Mouse (Mus musculus): ENCODE results near the gene Hist1h4i. TPM values are rescaled to one million over a fixed set of nuclear protein-coding genes. Genes with fewer than 3 reads are reported as not detected.
"Not testable (repeated sequence)": the region's sequence is repeated elsewhere in the genome, so short reads cannot be mapped to it uniquely, and the experiment has no call there.

The Hist1h4i gene
- polyA plus RNA-seq, 1 experiment from 2014 or later = 43.9 TPM

DNA sequence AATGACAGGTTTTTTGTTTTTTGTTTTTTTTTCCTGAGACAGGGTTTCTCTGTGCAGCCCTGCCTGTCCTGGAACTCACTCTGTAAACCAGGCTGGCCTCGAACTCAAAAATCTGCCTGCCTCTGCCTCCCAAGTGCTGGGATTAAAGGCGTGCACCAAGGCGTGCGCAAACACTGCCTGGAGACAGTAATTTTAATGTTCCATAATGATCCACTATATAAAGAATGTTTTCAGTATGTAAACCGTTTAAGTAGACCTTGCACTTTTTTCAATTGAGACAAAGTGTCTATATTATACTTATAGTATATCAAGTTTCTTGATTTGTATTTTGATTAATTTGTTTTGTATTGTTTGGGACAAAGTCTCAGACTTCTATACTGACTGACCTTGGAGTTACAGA, 1.8 kb downstream of the Hist1h4i start:
- no peak overlapping the region; the same call in 1 of the 2 replicates for H3K27ac ChIP-seq (ENCODE audit: low read depth, low read length)
- no peaks in the 10 kb centered on the region for H3K36me3 ChIP-seq (ENCODE audit: control insufficient read depth, insufficient read depth, low read length)
- DNase-seq (ENCODE audit: low spot score, missing footprints) (no peak), ATAC-seq (ENCODE audit: low FRiP score) (no peak)
- no peaks in the 10 kb centered on the region for H3K9me3 ChIP-seq (ENCODE audit: control insufficient read depth, low read length)
- 68% methylated on average over 5 of the region's 5 CpGs for WGBS
- no peak overlapping the region; the same call in 1 of the 2 replicates for H3K9ac ChIP-seq (ENCODE audit: low read length)
- H3K4me3 ChIP-seq (ENCODE audit: low read depth, low read length) = no peak overlapping the region
- no peaks in the 10 kb centered on the region for H3K27me3 ChIP-seq (ENCODE audit: control insufficient read depth, insufficient read depth, low read length)
- H3K4me1 ChIP-seq (ENCODE audit: control insufficient read depth, insufficient read depth, low read length) = peaks cover 16% of the 10 kb centered on the region
- no peak overlapping the region; the same call in 1 of the 2 replicates for H3K4me2 ChIP-seq

DNA sequence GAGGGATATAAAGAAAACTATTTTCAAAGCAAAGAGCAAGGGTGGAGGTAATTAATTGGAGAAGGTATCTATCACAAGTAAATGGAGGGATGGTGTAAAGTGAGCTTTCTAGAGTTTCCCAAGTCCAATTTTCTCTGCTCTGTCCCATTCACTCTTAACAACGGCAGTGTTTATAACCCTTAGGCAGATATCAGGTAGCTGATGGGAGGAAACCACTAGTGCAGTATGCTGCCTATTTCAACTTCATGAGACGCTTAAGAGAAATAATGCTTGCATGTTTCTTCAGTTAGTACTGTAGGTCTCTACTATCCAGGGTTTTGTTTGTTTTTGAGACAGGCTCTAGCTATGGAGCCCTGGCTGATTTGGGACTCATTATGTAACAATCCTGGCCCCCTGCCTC, 3.7 kb downstream of the Hist1h4i start:
- Histone ChIP-seq H3K36me3 (ENCODE audit: control insufficient read depth, insufficient read depth, low read length) (no peaks in the 10 kb centered on the region), H3K4me2 (peak overlapping the region; percentile 6; the same call in 1 of the 2 replicates), H3K27ac (ENCODE audit: low read depth, low read length) (0 out of 2 replicates have a peak overlapping the region, but pooled peaks have one; percentile 51), H3K27me3 (ENCODE audit: control insufficient read depth, insufficient read depth, low read length) (no peaks in the 10 kb centered on the region), H3K4me3 (ENCODE audit: low read depth, low read length) (no peak overlapping the region), H3K9ac (ENCODE audit: low read length) (no peak overlapping the region; the same call in 1 of the 2 replicates), H3K4me1 (ENCODE audit: control insufficient read depth, insufficient read depth, low read length) (peaks cover 16% of the 10 kb centered on the region), H3K9me3 (ENCODE audit: control insufficient read depth, low read length) (no peaks in the 10 kb centered on the region)
- DNase-seq (ENCODE audit: low spot score, missing footprints) (peak; percentile 82), ATAC-seq (ENCODE audit: low FRiP score) (no peak)
- WGBS = 77% methylated on average over 2 of the region's 2 CpGs

DNA sequence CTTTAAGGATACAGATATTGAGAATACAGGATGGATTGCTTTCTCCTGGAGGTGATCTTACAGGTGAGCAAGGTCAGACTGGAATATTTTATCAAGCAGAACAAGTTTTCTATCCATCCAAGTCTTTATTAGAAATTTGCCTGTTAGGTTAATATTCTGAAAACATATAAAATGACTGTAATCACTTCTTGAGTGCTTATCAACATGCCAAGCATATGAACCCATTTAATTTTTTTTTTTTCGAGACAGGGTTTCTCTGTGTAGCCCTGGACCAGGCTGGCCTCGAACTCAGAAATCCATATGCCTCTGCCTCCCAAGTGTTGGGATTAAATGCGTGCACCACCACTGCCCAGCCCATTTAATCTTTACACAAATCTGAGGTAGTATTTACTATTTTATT, 4.2 kb downstream of the Hist1h4i start:
- Histone ChIP-seq H3K27ac (ENCODE audit: low read depth, low read length) (peak overlapping the region; percentile 93), H3K9ac (ENCODE audit: low read length) (peak overlapping the region; percentile 73; the same call in 1 of the 2 replicates), H3K36me3 (ENCODE audit: control insufficient read depth, insufficient read depth, low read length) (no peaks in the 10 kb centered on the region), H3K4me3 (ENCODE audit: low read depth, low read length) (peak overlapping the region; percentile 36; the same call in 1 of the 2 replicates), H3K4me1 (ENCODE audit: control insufficient read depth, insufficient read depth, low read length) (peaks cover 14% of the 10 kb centered on the region), H3K4me2 (peak overlapping the region; percentile 68), H3K27me3 (ENCODE audit: control insufficient read depth, insufficient read depth, low read length) (no peaks in the 10 kb centered on the region), H3K9me3 (ENCODE audit: control insufficient read depth, low read length) (no peaks in the 10 kb centered on the region)
- ATAC-seq (ENCODE audit: low FRiP score) (no peak), DNase-seq (ENCODE audit: low spot score, missing footprints) (peak; percentile 87)
- 62% methylated on average over 3 of the region's 3 CpGs for WGBS

DNA sequence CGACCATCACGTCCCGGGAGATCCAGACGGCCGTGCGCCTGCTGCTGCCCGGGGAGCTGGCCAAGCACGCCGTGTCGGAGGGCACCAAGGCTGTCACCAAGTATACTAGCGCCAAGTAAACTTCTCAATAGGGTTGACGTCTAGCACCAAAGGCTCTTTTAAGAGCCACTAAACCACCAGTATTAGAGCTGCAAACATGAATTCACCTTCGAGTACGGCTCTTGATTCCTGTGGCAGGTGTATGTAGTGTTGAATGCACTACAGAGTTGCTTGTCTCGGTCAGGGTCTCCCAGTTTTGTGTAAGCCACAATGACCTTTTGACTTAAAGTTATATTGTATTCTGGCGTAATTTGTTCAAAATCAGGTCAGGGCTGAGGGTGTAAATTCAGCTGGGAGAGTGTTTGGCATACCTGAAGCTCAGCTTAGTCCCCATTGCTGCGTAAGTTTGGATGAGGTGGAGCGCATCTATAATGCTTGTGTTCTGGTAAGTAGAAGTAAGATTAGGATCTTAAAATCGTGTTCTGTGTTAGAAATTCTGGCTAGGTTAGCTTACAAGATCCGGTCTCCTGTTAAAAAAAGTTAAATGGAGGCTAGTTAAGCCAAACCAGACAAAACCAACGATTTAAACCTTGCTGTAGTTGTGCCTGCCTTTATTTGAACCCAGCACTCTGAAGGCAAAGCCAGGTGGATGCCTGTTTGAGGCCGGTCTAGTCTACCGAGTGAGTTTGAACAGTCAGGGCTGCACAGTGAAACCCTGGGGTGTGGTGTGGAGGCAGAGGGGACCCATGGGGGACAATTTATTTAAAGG, 4.8 kb downstream of the Hist1h4i start:
- no peaks in the 10 kb centered on the region for H3K9me3 ChIP-seq (ENCODE audit: control insufficient read depth, low read length)
- peak overlapping the region; percentile 36 for H3K4me3 ChIP-seq (ENCODE audit: low read depth, low read length)
- H3K36me3 ChIP-seq (ENCODE audit: control insufficient read depth, insufficient read depth, low read length) = no peaks in the 10 kb centered on the region
- no peaks in the 10 kb centered on the region for H3K27me3 ChIP-seq (ENCODE audit: control insufficient read depth, insufficient read depth, low read length)
- ATAC-seq (ENCODE audit: low FRiP score) (peak; percentile 2; the same call in 1 of the 2 replicates), DNase-seq (ENCODE audit: low spot score, missing footprints) (peak; percentile 97)
- 3% methylated on average over 18 of the region's 23 CpGs for WGBS
- peaks cover 14% of the 10 kb centered on the region for H3K4me1 ChIP-seq (ENCODE audit: control insufficient read depth, insufficient read depth, low read length)
- peak overlapping the region; percentile 93 for H3K27ac ChIP-seq (ENCODE audit: low read depth, low read length)
- peak overlapping the region; percentile 73 for H3K9ac ChIP-seq (ENCODE audit: low read length)
- peak overlapping the region; percentile 68 for H3K4me2 ChIP-seq

DNA sequence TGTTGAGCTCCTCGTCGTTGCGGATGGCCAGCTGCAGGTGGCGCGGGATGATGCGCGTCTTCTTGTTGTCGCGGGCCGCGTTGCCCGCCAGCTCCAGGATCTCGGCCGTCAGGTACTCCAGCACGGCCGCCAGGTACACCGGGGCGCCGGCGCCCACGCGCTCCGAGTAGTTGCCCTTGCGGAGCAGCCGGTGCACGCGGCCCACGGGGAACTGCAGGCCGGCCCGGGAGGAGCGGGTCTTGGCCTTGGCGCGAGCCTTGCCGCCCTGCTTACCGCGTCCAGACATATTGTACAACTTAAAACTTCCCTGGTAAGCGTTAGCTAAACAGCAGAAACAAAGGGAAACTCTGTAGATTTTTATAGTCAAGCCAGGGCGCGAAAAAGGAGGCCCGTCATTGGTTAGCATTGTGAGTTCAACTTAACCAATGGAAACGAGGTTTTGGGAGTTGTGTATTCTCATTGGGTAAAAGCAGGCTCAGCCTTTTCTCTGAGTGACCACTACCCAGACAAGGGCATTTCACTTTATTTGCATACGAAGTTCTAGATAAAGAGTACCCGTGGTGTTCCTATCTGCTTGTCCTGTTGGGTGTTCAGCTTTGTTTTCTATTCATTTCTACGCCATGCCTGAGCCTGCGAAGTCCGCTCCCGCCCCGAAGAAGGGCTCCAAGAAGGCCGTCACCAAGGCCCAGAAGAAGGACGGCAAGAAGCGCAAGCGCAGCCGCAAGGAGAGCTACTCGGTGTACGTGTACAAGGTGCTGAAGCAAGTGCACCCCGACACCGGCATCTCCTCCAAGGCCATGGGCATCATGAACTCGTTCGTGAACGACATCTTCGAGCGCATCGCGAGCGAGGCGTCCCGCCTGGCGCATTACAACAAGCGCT, 5.7 kb downstream of the Hist1h4i start, which contains the start of the genes Hist1h2ah and Hist1h2bk:
Gene Hist1h2ah (minus strand): TSS at position 302 of the 882 bp plus-strand sequence.
Gene Hist1h2bk (plus strand): TSS at position 604 of the 882 bp plus-strand sequence.
- H3K36me3 ChIP-seq (ENCODE audit: control insufficient read depth, insufficient read depth, low read length); H3K27me3 ChIP-seq (ENCODE audit: control insufficient read depth, insufficient read depth, low read length); H3K9me3 ChIP-seq (ENCODE audit: control insufficient read depth, low read length): not testable (repeated sequence)
- Histone ChIP-seq H3K4me2 (peak within 1 kb of the TSS; percentile 68), H3K9ac (ENCODE audit: low read length) (peak within 1 kb of the TSS; percentile 86), H3K4me3 (ENCODE audit: low read depth, low read length) (peak within 1 kb of the TSS; percentile 38), H3K27ac (ENCODE audit: low read depth, low read length) (peak within 1 kb of the TSS; percentile 93), H3K4me1 (ENCODE audit: control insufficient read depth, insufficient read depth, low read length) (peaks cover 14% of the 10 kb centered on the region)
- under 1% methylated on average over 20 of the region's 69 CpGs for WGBS
- peak; percentile 98 for ATAC-seq (ENCODE audit: low FRiP score)
- DNase-seq (ENCODE audit: low spot score, missing footprints) = peak; percentile 98

DNA sequence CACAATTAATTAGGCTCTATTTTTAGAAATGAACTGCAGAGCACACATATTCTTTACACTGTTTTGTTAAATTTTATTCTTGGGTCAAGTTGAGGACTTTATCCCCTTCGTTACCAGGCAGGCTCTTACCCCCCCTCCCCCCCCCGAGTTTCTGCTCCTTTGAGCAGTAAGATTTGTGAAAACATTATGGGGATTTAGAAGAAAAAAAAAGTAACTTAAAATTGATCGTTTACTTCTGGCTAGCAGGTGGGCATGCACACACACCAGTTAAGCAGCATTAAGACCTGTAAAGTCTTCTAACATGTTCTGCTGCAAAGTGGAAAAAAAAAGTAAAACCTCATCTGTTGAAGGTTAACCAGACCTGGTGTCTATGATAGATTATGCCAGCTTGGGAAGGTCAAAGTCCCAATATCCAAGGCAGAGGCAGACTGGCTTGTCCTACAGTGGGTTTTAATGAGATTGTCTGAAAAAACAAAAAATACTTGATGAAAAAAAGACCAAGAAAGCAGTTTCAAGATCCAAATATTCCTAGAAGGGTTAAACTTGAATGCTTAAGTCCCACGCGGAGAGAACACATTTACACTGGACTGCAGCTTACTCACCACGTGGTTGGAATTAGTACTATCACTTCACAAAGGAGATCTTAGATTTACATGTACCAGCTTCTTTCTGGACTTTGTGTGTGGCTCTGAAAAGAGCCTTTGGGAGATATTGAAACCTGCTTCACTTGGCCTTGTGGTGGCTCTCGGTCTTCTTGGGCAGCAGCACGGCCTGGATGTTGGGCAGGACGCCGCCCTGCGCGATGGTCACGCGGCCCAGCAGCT, 6.5 kb downstream of the Hist1h4i start:
- under 1% methylated on average over 12 of the region's 14 CpGs for WGBS
- H3K36me3 ChIP-seq (ENCODE audit: control insufficient read depth, insufficient read depth, low read length) = no peaks in the 10 kb centered on the region
- peak overlapping the region; percentile 83 for H3K27ac ChIP-seq (ENCODE audit: low read depth, low read length)
- no peaks in the 10 kb centered on the region for H3K9me3 ChIP-seq (ENCODE audit: control insufficient read depth, low read length)
- peak overlapping the region; percentile 38 for H3K4me3 ChIP-seq (ENCODE audit: low read depth, low read length)
- peak overlapping the region; percentile 86 for H3K9ac ChIP-seq (ENCODE audit: low read length)
- no peaks in the 10 kb centered on the region for H3K27me3 ChIP-seq (ENCODE audit: control insufficient read depth, insufficient read depth, low read length)
- ATAC-seq (ENCODE audit: low FRiP score) (peak; percentile 3; the same call in 1 of the 2 replicates), DNase-seq (ENCODE audit: low spot score, missing footprints) (peak; percentile 92)
- peak overlapping the region; percentile 65 for H3K4me2 ChIP-seq
- H3K4me1 ChIP-seq (ENCODE audit: control insufficient read depth, insufficient read depth, low read length) = peaks cover 11% of the 10 kb centered on the region

DNA sequence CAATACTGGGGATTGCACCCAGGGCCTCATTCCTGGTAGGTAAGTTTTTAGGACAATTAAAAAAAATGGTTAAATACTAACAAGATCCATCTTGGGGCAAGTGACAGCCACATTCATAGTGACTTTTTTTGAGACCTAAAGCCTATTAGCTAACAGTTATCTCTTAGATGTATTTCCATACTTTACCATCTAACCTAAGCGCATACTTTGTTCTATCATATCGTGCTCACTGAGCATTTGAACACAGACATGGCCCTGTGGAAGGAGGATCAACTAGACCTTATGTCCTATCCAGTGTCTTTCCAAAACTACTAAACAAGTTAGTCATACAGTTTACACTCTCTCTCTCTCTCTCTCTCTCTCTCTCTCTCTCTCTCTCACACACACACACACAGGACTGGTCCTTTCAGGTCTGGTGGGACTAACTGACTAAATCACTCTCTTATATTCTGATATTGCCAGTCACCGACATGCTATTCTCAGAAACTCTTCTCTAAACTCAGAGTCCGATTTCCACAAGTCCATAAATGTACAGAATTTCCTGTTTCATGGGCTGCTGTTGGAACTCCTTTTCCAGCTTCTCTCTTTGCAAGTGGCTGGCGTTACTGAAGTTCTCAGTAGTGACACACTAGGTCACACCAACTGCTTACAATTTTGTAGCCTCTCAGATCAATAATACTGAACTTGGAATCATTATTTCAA, 7.3 kb downstream of the Hist1h4i start:
- Histone ChIP-seq H3K4me1 (ENCODE audit: control insufficient read depth, insufficient read depth, low read length) (peaks cover 11% of the 10 kb centered on the region), H3K36me3 (ENCODE audit: control insufficient read depth, insufficient read depth, low read length) (no peaks in the 10 kb centered on the region), H3K27ac (ENCODE audit: low read depth, low read length) (peak overlapping the region; percentile 83), H3K4me3 (ENCODE audit: low read depth, low read length) (peak overlapping the region; percentile 38), H3K9me3 (ENCODE audit: control insufficient read depth, low read length) (no peaks in the 10 kb centered on the region), H3K4me2 (peak overlapping the region; percentile 65), H3K9ac (ENCODE audit: low read length) (peak overlapping the region; percentile 86), H3K27me3 (ENCODE audit: control insufficient read depth, insufficient read depth, low read length) (no peaks in the 10 kb centered on the region)
- ATAC-seq (ENCODE audit: low FRiP score) (no peak), DNase-seq (ENCODE audit: low spot score, missing footprints) (peak; percentile 90)
- WGBS = 61% methylated on average over 5 of the region's 5 CpGs

DNA sequence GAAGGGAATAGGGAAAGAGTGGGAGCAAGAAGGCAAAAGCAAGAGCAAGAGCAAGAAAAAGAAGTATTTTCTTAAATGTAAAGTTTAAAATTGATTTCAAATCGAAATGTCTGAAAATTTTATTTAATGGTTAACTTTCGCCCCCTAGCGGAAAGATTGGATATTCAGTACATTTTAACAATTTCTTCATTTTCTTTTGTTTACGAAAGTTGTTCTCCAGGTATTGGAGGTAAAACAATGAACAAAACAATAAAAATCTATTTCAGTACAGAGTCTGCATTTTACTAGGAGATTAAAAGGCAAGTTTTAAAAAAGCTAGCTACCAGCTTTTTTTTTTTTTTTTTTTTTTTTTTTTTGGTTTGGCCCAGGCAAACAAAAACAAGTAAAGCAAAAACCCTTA, 10.7 kb downstream of the Hist1h4i start:
- H3K27me3 ChIP-seq (ENCODE audit: control insufficient read depth, insufficient read depth, low read length) = no peaks in the 10 kb centered on the region
- 23% methylated on average over 4 of the region's 4 CpGs for WGBS
- no peak overlapping the region for H3K4me3 ChIP-seq (ENCODE audit: low read depth, low read length)
- H3K4me2 ChIP-seq = no peak overlapping the region
- no peak overlapping the region for H3K27ac ChIP-seq (ENCODE audit: low read depth, low read length)
- ATAC-seq (ENCODE audit: low FRiP score) (no peak), DNase-seq (ENCODE audit: low spot score, missing footprints) (peak; percentile 94)
- H3K36me3 ChIP-seq (ENCODE audit: control insufficient read depth, insufficient read depth, low read length) = no peaks in the 10 kb centered on the region
- no peak overlapping the region for H3K9ac ChIP-seq (ENCODE audit: low read length)
- H3K9me3 ChIP-seq (ENCODE audit: control insufficient read depth, low read length) = no peaks in the 10 kb centered on the region
- peaks cover 4% of the 10 kb centered on the region; the same call in 1 of the 2 replicates for H3K4me1 ChIP-seq (ENCODE audit: control insufficient read depth, insufficient read depth, low read length)
